Mouse (Mus musculus) testis, adult 2 months (tissue): ENCODE measurements around the gene Mlycd.

Experiments
- CTCF ChIP-seq: fragments of 200-500 bp; IDR thresholded peaks from 2 replicates; pipeline ENCODE4 v1.5.1; 2012; ENCODE audit warnings: low read depth, mild to moderate bottlenecking, inconsistent platforms, low read length, moderate library complexity; ENCODE audit not compliant: control insufficient read depth, insufficient read depth, insufficient replicate concordance
- POLR2A ChIP-seq: fragments of 200-500 bp; IDR thresholded peaks from 2 replicates; pipeline ENCODE4 v1.6.1; 2012; ENCODE audit warnings: low read depth, mild to moderate bottlenecking, inconsistent platforms, low read length, moderate library complexity; ENCODE audit not compliant: control insufficient read depth

DNA sequence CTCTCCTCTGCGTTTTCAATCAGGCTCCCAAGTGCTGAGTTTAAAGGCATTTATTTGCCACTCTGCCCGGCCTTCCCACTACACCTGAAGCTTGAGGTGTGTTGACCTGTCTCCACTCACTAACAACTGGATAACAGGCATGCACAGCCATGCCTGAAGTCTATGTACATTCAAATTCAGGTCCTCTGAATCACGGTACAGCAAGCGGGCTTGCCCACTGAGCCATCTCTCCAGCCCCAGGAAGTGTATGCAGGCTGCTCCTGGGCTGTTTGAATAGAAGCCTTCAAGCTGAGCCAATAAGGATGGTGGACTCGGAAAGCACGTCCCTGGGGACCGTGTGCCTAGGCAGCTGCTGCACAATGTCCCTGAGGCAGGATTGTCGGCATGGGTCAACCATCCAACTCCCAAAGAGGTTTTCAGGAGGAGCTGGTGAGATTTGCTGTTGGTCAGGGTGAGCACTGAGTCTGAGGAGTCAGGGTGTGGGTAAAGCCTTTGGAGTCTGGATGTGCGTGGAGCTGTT, 27.0 kb downstream of the Mlycd start:
- TF ChIP-seq POLR2A: no peak
- TF ChIP-seq CTCF: no peak
